Mouse (Mus musculus): Measurements from ENCODE around the gene Taok3.

GRCm38 (mm10) chr5:117133446-117134065, 13.6 kb downstream of the Taok3 start:
- TF ChIP-seq POLR2A (IDR thresholded peaks at IDR 0.05; ENCODE audit: insufficient read length, low read depth) (no peak), E2F4 (IDR thresholded peaks at IDR 0.05; ENCODE audit: insufficient read depth) (no peak), TCF12 (IDR thresholded peaks at IDR 0.05; ENCODE audit: insufficient read depth, poor library complexity, severe bottlenecking) (no peak), POLR2AphosphoS2 (IDR thresholded peaks at IDR 0.05; ENCODE audit: insufficient read length, low read depth) (no peak), MAX (IDR thresholded peaks at IDR 0.05; ENCODE audit: low read depth) (no peak), USF1 (IDR thresholded peaks at IDR 0.05; ENCODE audit: low read depth) (no peak), REST (IDR thresholded peaks at IDR 0.05; ENCODE audit: insufficient read depth, insufficient read length) (no peak), MYOD1 (IDR thresholded peaks at IDR 0.05; ENCODE audit: control insufficient read depth in 1 of 3, insufficient read length in 2 of 3, low read depth in 2 of 3) (no peak), SRF (IDR thresholded peaks at IDR 0.05; ENCODE audit: control insufficient read depth, insufficient read length, low read depth) (no peak), MYOG (IDR thresholded peaks at IDR 0.05; ENCODE audit: control insufficient read depth in 1 of 3, insufficient read depth in 1 of 3, insufficient read length in 2 of 3, low read depth in 2 of 3) (no peak), CEBPB (IDR thresholded peaks at IDR 0.05; ENCODE audit: insufficient read depth, poor library complexity, severe bottlenecking) (no peak)

Data from myocyte (in vitro differentiated cells).